Mouse (Mus musculus): Measurements from ENCODE around the gene F11. TPM values are rescaled to one million over a fixed set of nuclear protein-coding genes. Genes with fewer than 3 reads are reported as not detected.

Gene F11
- not detected in 2 replicates for polyA plus RNA-seq (2012; rRNA removed)

GRCm38 (mm10) chr8:45261920-45262319 lies at the start of gene F11:
Gene F11 (minus strand): TSS chr8:45262031.

GRCm38 (mm10) chr8:45308366-45308765 lies 46.5 kb upstream of the F11 start, which contains the start of gene Gm45753:
Gene Gm45753 (minus strand): TSS chr8:45308466.

GRCm38 (mm10) chr8:45294687-45295086 lies 32.9 kb upstream of the F11 start, which contains the start of gene Klkb1:
Gene Klkb1 (minus strand): TSS chr8:45294859.

Other genes with a start within 250 kb of the F11 start
- gene Mtnr1a, start 192.9 kb downstream of the F11 start, polyA plus RNA-seq (2012; rRNA removed) = not detected in 2 replicates
- 0.02 and 0.06 TPM in 2 replicates for gene Klkb1, start 32.8 kb upstream of the F11 start, polyA plus RNA-seq (2012; rRNA removed)
- not detected in 2 replicates for gene Gm45753, start 46.4 kb upstream of the F11 start, polyA plus RNA-seq (2012; rRNA removed)
- gene Cyp4v3, start 71.2 kb upstream of the F11 start, polyA plus RNA-seq (2012; rRNA removed) = 0.43 and 0.64 TPM in 2 replicates
- gene Fam149a, start 120.3 kb upstream of the F11 start, polyA plus RNA-seq (2012; rRNA removed) = 4.8 and 5.6 TPM in 2 replicates
- gene Tlr3, start 149.0 kb upstream of the F11 start, polyA plus RNA-seq (2012; rRNA removed) = 0.60 and 1.1 TPM in 2 replicates
- gene Sorbs2, start 245.8 kb upstream of the F11 start, polyA plus RNA-seq (2012; rRNA removed) = 5.9 and 10.7 TPM in 2 replicates

All from stomach, adult 2 months (tissue).